Mouse (Mus musculus): Measurements from ENCODE around the gene Fam160a1.

Fam160a1 gene

DNA sequence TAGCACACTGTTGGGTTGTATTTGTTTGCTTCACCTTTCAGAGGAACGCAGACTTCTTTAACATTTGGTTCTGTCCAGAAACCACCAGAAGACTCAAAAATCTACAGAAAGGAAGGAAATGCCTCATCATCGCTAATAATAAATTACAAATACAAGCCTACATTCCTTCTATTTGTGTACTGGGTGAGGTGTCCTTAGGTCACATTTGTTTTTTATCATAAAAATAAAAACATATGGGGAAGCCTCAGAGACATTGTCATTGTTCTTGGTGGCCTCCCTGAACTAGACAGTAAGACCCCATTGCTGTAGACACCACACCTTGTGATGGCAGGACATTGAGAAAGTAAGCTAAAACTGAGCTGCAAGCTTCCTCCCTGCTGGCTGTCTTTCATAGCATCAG lies at the start of gene Fam160a1:
Fam160a1 (minus strand) TSS at position 101 of the 400 bp plus-strand sequence.
- no peak for DNase-seq (ENCODE audit: low spot score)

DNA sequence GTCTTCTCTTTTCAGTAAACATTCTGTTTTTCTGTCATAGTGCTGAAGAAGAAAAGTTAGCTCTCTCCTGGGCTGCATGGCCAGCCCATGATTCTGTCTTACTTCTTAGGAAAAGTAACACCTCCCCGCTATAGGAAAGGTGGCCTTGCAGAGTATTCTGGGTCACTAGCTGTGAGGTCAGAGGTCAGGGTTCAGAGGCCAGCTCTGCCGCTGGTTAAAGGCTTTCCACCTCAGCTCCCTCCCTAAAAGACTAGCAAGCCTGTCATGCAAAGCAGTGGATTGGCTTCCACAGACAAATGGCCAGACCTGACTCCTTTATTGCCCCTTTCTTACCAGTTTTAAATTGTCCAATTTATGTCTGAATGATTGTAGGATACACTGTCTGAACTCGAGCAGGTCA lies 46.9 kb upstream of the Fam160a1 start:
- no peak for DNase-seq (ENCODE audit: low spot score)

DNA sequence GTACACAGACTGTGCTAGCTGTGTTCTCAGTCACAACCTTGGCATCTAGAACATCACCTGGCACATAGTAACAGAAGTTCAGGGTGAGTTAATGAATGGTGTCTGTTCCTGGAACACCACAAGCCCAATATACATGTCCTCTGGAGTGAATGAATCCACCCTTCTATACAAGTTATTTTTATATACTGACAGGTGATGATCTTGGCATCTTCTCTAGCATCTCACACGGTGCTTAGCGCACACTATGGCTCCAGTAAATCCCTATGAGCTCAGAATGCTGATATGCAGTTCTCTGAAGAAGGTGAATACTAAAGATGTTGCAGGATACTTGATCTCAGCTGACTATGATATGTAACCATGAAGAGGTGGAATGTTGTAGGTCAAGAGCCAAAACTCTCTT lies 45.8 kb upstream of the Fam160a1 start:
- no peak for DNase-seq (ENCODE audit: low spot score)

DNA sequence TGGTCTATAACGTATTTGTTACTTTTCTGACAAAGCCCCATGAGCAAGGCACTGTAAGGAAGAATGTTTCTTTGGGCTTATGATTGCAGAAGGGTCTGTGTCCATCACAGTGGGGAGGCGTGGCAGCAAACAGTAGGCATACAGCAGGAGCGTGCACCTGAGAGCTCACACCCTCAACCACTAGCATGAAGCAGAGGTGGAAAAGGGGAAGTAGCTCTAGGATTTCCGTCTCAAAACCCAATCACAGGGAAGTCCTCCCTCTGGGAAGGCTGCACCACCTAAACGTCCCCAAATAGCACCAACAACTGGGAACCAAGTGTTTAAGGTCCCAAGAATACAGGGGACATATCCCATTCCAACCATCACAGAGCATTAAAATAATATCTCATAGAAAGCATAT lies 43.9 kb upstream of the Fam160a1 start:
- no peak for DNase-seq (ENCODE audit: low spot score)

DNA sequence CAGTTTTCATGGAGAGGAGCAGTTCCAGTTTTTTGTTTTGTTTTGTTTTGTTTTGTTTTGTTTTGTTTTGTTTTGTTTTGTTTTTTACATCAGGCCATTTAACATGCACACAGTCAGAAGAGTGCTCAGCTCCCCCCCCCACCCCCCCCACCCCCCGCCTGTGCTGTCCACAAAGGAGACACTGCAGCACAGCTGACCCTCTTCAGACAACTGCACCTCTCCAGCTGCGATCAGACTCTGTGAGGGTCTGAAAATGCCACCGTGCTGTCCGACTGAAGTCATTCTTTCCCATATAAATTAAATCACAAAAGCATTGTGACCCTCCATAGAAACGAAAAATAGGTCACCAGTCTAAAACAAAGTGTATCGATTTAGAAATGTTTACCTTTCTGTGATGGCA lies 42.2 kb upstream of the Fam160a1 start:
- no peak for DNase-seq (ENCODE audit: low spot score)

DNA sequence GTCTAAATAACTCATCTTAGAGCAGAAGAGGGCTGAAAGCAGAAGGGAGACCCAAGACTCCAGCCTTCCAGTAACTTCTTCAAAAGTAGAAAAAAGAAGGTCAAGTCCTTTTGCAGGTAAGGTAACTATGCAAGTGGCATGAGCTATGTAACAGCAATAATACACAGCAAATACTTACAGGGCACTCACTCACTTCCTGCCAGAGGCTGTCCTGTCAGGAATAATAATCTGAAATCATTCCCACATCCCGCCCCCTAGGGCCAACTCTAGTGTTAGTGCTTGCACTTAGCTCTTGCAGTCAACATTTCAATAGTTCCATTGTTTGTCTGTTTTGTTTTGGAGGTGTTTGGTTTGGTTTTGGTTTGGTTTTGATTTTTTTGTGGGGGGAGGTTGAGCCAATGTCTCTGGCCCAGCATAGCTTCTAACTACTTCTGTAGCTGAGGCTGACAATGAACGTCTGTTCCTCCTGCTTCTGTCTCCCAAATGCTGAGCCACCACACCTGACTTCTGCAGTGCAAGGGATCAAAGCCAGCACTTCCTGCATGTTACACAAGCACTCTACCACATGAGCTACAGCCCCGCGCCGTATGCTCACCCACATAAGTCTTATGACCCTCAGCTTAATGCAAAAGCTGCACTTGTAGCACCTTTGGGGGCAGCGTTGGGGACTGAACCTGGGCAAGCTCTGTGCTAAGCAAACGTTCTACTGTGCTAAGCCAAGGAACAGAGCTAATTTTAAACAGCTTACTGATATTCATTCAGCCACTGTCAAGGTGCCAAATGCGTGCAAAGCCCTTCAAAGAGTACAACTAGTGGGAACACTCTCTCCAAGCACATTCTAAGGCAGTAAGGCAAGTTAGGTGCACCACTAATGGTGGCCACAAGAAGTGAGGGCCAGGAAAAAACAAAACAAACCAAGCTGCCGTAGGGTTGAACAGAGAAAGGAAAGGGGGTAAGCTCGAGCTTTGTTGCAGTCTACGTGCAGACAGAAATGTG lies 41.3 kb upstream of the Fam160a1 start:
- no peak for DNase-seq (ENCODE audit: low spot score)

DNA sequence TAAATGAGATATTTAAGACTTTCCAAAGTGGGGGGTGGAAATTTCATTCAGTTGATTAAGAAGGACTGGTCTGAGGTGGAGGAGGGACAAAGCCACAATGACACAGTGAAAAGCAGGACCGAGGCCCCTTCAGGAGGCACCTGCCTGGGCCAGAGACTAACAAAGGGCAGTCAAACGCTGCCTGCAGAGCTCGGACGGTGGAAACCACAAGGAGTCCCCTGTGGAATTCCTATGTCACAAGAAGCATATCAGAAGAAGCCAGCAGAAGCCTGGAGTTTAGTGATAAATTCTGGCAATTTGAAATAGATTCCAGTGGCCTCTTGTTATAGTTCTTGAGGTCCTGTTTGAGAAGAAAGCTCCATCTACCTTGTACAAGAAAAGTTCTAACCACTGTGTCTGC lies 40.0 kb upstream of the Fam160a1 start:
- DNase-seq (ENCODE audit: low spot score) = no peak

DNA sequence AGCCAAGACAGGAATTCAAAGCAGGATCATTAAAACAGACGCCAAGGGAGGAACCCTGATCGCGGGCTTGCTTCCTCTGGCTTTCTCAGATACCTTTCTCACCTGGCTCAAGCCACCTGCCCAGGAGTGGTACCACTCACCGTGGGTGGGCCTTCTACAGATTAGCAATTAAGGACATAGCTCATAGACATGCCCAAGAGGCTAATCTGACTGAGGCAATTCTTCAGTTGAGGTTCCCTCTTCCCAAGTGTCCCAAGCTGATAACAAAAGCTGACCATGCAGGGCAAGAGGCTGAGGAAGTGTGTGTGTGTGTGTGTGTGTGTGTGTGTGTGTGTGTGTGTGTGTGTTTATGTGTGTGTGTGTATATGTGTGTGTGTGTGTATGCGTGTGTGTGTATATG lies 38.9 kb upstream of the Fam160a1 start:
- no peak for DNase-seq (ENCODE audit: low spot score)

DNA sequence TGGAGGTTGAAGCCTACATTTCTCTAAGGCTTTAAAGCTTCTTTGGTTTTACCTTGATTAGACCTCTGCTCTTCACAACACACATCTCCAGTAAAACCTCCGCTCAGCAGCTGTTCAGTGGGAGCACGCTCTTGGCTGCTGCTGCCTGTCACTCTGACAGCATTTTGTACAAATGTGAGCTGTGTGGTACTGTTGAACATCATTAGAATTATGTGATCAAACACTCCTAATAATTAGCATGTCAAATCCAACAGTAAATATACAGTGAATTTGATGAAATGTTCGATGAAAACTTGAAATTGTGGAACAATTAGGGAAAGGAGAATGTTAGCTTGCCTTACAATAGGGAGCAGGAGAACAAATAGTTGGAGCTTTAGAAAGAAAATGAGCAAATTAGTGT lies 38.0 kb upstream of the Fam160a1 start:
- DNase-seq (ENCODE audit: low spot score) = no peak

DNA sequence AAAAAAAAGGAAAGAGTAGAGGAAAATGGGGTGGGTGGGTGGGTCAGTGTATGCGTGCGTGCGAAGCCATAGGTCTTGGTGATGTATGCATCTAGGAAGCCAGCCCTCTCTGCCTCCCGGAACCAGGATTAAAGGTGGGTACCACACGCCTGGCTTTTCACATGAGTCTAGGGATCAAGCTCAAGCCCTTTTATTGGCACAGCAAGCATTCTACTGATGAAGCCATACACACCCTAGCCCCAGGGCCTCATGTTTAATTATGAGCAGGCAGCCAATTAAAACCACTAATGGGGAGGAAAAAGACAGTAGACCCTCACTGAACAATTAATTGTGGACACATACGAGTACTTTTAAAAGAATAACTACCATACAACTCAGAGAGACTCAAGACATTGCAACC lies 37.1 kb upstream of the Fam160a1 start:
- DNase-seq (ENCODE audit: low spot score) = no peak

DNA sequence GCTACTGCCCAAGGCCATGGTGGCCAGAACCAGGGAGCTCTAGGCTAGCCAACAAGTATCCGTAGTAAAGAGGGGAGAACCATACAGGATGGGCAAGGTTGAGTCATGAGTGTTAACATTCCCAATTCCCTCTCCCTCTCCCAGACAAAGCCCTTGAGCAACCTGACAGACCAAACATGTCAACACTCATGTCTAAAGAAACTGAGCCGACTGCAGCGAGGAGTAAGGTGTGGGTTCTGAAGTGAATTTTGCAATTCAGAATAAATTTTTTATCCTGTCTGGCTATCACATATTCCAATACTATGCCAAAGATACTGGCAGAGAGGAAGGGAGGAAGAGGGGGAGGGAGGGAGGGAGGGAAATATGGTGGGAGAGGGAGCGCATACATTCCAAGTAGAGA lies 36.6 kb upstream of the Fam160a1 start:
- DNase-seq (ENCODE audit: low spot score) = no peak

DNA sequence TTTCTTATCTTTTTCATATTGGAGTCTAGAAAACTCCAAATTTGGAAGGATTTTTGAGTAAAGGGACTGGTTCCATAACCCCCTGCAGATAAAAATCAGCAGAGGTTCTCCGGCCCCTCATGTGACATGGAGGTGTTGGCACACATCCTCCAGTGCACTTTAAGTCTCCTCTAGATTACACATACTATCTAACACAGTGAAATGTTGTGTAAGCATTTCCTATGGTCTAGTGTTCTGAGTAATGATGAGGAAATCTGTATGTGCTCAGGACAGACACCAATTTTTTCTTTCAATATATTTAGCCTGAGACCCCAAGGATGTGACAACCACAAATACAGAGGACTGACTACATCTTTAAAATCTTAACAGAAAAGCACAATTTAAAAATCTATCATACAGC lies 33.0 kb upstream of the Fam160a1 start:
- no peak for DNase-seq (ENCODE audit: low spot score)

DNA sequence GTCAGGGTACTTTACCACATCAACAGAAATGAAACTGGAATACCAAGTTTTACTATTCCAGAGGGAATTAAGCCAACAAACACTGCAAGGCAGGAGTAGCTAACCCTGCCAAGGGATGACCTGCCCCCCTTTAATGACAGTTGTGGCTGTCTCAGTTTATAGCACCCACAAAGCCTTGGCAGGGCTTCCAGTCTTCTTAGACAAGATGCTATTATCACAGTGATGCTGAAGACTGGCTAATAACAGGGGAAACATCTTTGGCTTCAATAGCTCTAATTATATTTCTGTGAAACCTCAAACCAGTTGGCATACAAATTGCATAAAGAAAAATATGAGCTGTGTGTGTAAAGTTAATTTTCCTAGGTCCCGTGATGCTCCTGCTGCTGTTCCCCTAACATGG lies 29.2 kb upstream of the Fam160a1 start:
- DNase-seq (ENCODE audit: low spot score) = no peak

DNA sequence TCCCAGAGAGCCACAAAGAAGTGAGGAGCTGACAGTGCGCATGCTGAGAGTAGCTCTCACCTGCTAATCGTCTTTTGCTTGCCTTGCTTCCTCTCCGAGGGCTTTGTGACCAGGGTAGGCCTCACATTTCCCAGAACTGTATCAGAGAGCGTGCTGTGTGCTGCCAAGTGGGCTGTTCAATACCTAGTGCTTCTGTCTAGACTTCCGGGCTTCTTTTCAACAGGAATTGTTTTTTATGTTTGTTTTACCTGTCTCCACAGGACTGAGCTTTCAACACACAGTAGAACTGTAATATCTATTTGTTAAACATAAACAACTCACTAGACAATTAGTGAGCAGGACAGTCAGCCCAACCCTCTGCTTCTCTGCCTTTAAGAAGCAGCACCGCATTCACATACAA lies 28.2 kb upstream of the Fam160a1 start:
- no peak for DNase-seq (ENCODE audit: low spot score)

DNA sequence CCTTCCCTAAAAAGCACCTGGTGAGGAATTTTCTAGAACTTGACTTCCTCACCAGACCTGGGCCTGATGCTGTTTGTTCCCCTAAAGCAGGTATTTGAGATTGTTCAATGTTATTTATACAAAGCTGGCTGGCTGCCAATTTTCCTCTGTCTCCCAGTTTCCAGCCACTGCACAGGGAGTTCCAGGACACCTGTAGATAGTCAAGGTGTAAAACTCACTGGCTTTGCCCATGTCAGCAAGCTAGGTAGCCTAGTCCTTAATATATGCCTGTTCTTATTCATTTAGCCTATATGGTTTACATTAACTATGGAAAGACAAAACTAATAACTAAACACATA lies 25.8 kb upstream of the Fam160a1 start:
- DNase-seq (ENCODE audit: low spot score) = peak; percentile 25

DNA sequence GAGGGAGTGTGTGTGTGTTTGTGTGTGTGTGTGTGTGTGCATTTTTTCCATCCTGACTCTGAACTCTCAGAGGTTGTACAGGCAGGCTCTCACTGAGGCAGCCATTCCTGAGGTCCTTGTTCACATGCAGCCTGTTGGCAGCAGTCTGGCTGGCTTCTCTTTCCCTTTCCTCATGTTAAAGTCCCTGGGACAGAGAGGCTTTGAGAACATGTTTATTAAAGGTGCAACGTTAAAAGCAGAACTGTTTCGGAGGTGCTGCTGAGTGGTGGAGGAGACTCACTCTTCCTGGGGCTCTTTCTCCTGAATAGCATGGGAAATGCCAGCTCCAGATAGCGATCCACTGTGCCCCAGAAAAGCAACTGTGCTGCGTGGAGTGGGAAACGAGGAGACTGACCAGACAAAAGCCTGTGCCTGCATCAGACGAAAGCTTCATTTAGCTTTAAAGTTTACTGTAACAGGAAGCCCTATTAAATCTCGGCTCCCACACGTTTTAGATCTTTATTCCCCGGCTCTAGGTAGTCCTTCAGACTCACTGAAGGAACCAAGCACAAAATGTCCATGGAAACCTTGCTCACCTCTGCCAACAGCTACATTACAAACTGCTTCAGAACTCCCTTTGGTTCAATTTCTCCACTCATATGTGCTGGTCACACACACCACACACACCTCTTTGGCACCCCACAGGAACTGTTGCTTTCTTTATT lies 25.2 kb upstream of the Fam160a1 start:
- DNase-seq (ENCODE audit: low spot score) = no peak

DNA sequence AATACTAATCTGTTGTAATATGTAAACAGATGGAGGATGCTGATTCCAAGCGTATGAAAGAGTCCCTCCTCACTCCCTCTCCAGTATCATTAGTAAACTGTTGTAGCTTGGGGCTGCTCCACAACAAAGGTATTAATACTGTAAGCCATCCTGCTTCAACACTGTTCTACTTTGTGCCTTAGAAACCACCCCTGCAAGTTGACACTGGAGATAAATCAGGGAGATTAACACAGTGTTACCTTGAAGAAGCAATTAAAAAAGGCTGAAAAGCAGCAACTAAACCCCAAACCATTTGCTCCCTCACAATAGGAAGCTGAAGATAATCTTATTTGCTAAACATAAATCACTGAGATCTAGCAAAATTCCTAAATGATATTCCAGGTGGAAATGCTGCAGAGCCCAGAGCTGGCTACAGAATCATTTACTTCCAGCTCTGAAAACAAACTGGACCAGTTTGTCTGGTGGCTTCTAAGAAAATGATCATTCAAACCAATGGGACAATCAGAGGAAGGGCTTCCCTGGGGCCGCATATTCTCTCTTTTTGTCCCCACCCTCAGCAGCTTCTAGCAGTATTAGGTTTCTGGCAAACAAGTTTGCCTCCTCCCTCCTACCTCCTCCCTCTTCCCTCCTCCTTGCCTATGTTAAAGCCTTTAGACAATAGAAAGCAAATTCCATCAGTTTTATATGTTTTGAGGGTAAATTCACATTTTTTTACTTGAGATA lies 24.5 kb upstream of the Fam160a1 start:
- no peak for DNase-seq (ENCODE audit: low spot score)

DNA sequence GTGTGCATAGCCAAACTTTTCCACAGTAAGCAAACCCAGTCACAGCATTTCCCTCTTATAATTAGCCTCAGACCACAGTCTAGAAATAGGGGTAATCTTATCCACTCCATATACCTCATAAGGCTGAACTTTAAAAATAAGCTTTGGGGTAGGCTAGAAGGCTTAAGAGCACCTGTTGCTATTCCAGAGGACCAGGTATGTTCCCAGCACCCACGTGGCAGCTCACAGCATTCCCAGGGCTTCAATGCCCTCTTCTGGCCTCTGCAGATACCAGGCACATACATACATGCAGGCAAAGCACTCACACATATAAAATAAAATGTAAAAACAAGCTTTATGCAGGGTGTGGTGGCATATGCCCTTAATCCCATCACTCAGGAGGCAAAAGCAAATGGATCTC lies 16.5 kb upstream of the Fam160a1 start:
- DNase-seq (ENCODE audit: low spot score) = no peak

DNA sequence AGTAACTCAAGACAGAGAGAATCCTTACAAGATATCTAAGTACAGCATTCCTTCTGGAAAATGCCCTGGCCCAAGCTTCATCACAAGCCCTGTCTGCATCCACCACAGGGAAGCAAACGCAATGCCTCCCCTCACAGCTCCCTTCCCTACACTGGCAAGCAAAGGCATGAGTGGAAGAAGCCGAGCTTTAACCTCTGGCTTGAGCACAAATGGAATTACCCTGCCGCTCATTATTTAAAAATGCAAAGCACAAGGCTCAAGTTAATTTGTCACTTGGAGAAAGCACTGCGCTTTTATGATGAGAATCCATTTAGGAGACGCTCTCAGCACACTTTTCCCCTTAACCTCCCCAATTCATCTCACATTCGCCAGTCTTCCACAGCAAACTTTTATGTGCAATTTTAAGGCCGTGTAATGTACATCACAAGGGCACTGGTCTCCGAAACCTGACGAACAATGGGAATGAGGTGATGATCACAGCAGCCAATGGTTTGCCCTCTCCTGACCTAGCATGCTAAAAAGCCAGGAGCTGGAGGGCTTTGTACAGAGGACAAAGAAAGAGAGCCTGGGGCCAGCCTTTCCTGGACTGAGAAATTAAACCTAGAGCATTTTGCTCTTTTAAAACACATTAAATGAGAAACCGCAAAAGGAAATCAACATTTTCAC lies 15.5 kb upstream of the Fam160a1 start:
- no peak for DNase-seq (ENCODE audit: low spot score)

DNA sequence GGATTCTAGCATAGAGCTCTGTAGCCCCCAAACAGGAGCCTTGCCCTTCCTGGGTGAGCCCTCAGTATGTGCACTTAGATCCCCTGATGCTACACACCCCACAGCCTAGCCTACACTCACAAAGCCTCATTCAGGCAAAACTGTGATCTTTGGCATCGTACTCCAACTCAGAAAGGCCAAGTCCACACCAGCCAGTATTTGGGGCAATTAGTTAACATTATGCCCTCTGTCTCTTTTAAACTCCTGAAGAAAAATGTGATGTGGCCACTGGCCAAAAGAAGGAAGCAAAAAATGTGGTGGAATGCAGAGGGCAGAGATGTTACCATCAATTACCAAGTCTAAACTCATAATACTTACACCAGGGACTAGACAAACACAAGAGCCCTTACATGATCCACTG lies 14.7 kb upstream of the Fam160a1 start:
- no peak for DNase-seq (ENCODE audit: low spot score)

DNA sequence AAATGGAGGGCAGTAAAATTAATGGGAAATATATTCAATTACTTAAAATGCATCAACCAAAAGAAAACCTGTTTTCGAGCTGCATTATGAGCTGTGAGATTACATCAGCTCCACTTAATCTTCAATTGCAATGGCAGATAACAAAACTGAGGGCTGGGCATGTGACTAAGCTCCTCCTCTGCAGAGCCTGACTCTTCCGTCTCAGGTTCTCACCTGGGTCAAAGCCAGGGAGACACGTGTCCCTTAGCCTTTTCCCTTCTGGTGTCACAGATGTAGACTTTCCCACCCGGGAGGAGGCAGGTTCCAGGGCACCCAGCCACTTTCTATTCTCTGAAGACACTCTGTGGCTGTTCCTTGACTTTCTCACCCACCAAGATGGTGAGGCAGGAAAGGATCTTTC lies 12.0 kb upstream of the Fam160a1 start:
- DNase-seq (ENCODE audit: low spot score) = peak; percentile 57

DNA sequence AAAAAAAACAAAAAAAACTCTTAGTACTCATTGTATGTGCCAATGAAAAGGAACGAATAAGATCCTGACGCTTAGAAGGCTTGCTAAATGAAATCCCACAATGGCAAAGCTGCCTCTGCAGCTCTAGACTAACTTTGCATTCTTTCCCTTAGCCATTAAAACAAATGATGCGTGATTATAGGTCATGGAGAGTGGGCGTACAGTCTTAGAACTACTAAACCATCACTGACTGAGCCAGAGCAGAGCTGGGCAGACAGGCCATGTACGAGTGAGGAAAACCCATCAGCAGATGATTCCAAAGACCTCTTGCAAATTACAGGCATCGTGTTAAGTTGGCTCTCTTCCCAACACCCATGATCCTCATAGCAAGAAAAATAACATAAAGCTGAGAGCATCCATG lies 10.7 kb upstream of the Fam160a1 start:
- no peak for DNase-seq (ENCODE audit: low spot score)
